Mouse (Mus musculus) hindbrain, embryonic 13.5 days (tissue): Measurements from ENCODE around the gene Tfap2d. TPM values are rescaled to one million over a fixed set of nuclear protein-coding genes. Genes with fewer than 3 reads are reported as not detected.

Experiments
- ATAC-seq: fragments of 200-750 bp; cut with Nextera tagmentation; 2 replicates; pipeline ENCODE4 v1.8.0; 2017; ENCODE audit warnings: moderate TSS enrichment; ENCODE audit not compliant: low FRiP score
- H3K27ac ChIP-seq: fragments of 300-500 bp; sonication (generic); 2 replicates; pipeline ENCODE4 v1.5.1; 2015; ENCODE audit warnings: inconsistent platforms, mild to moderate bottlenecking, moderate library complexity
- H3K27me3 ChIP-seq: fragments of 300-500 bp; sonication (generic); 2 replicates; pipeline ENCODE4 v1.6.1; 2015; ENCODE audit warnings: mild to moderate bottlenecking, inconsistent platforms
- H3K36me3 ChIP-seq: fragments of 300-500 bp; sonication (generic); 2 replicates; pipeline ENCODE4 v1.6.1; 2015; ENCODE audit warnings: mild to moderate bottlenecking, inconsistent platforms
- H3K4me1 ChIP-seq: fragments of 300-500 bp; sonication (generic); replicated peaks from 2 replicates; pipeline ENCODE4 v1.6.1; 2015; ENCODE audit warnings: inconsistent platforms
- H3K4me2 ChIP-seq: fragments of 300-500 bp; sonication (generic); 2 replicates; pipeline ENCODE4 v1.6.1; 2015; ENCODE audit warnings: inconsistent platforms, mild to moderate bottlenecking, moderate library complexity
- H3K4me3 ChIP-seq: fragments of 300-500 bp; sonication (generic); 2 replicates; pipeline ENCODE4 v1.5.1; 2015; ENCODE audit warnings: mild to moderate bottlenecking, inconsistent platforms
- H3K9ac ChIP-seq: fragments of 300-500 bp; sonication (generic); 2 replicates; pipeline ENCODE4 v1.6.1; 2015; ENCODE audit warnings: mild to moderate bottlenecking, inconsistent platforms
- H3K9me3 ChIP-seq: fragments of 300-500 bp; sonication (generic); 2 replicates; pipeline ENCODE4 v1.6.1; 2016; ENCODE audit warnings: inconsistent platforms
- WGBS: fragments of 180-500 bp; shearing (Covaris S2); methylation state at CpG from one replicate; pipeline ENCODE4 v1.1.7; 2015; 5-methylcytosine and 5-hydroxymethylcytosine counted together
- polyA plus RNA-seq: library from polyadenylated mRNA; unstranded; fragments of >200 nt; fragmentation: Nextera tagmentation; extraction: Ambion mirVana; gene quantifications from 2 replicates; pipeline ENCODE4 v1.2.1, GENCODE M21; 2015

Tfap2d gene
- polyA plus RNA-seq, 1 experiment from 2014 or later: 2.1 TPM

DNA sequence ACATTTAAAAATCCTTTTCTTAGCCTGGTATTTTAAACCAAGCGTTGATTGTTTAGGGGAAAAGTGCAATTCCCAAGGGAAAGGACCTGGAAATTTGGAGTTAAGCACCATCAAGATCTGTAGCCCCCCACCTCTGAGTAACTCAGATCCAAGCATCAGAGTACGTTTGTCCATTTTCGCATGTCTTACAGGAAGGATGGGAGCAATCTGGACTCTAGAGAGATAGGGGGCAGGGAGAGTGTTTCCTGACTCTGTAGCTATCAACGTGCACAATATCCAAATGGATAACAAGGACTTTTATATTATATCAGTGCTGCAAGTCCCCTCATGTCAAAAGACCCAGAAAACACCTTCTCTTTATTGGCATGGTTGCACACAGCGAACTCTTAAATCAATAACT is 7.4 kb downstream of the Tfap2d start:
- Histone ChIP-seq H3K4me2 (no peak overlapping the region), H3K9ac (no peak overlapping the region), H3K4me3 (no peak overlapping the region)

DNA sequence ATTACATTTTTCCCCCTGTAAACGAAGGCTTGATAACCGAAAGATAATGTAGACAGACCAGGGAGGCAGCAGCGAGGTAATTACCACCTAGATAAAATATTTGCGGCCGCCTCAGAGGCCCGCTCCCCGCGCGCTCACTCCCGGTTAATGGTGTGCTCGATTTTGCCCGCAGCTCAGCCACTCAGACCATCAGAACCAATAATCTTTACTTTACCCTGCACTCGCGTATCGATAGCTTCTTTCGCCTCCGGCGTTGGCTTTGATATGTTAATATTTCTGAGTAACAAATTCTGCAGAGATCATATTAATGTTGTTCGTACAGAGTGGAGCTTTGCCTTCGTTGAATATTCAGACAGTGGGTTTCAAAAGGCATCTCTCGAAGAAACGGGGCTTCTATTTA is 8.2 kb downstream of the Tfap2d start:
- Histone ChIP-seq H3K9me3 (no peaks in the 10 kb centered on the region), H3K27ac (no peak overlapping the region), H3K9ac (no peak overlapping the region), H3K4me2 (no peak overlapping the region), H3K4me1 (no peaks in the 10 kb centered on the region), H3K36me3 (no peaks in the 10 kb centered on the region), H3K27me3 (peaks cover 94% of the 10 kb centered on the region), H3K4me3 (no peak overlapping the region)
- WGBS: 1% methylated on average over 22 of the region's 22 CpGs
- ATAC-seq: no peak

More for the DNA sequence above, 7.4 kb downstream of the Tfap2d start:
- Histone ChIP-seq H3K27me3 (peaks cover 97% of the 10 kb centered on the region), H3K4me1 (no peaks in the 10 kb centered on the region), H3K27ac (no peak overlapping the region), H3K9me3 (no peaks in the 10 kb centered on the region), H3K36me3 (no peaks in the 10 kb centered on the region)
- 2% methylated on average over 5 of the region's 5 CpGs for WGBS
- ATAC-seq: no peak

DNA sequence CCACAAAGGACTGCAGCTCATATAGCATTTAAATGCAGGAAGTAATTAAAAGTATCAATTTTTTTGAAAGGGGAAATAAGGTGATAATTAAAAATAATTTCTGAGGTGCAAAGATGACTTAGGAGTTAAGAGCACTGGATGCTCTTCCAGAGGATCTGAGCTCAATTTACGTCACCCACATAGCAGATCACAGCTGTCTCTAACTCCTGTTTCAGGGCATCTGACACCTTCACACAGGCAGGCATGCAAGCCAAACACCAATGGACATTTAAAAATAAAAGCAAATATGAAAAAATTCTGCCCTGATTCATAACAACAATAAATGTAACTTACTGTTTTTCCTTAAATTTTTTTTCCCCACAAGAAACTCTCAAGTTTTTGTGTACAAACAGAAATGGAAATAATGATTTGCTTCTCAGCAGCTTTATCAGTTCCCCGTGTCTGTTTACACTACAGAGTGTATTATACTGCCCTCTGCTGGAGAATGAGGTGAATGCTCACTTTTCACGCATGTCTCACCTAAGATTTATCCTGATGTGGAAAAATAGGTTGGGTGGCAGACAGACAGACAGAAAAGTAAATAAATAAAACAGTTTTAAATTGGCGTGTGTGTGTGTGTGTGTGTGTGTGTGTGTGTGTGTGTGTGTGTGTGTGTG is 76.0 kb downstream of the Tfap2d start:
- no peak overlapping the region for H3K4me2 ChIP-seq
- no peak overlapping the region for H3K4me3 ChIP-seq
- no peaks in the 10 kb centered on the region for H3K36me3 ChIP-seq
- H3K4me1 ChIP-seq: no peaks in the 10 kb centered on the region
- 14% methylated on average over 4 of the region's 4 CpGs for WGBS
- H3K9ac ChIP-seq: no peak overlapping the region
- no peaks in the 10 kb centered on the region for H3K27me3 ChIP-seq
- ATAC-seq: no peak
- H3K27ac ChIP-seq: no peak overlapping the region
- H3K9me3 ChIP-seq: no peaks in the 10 kb centered on the region

DNA sequence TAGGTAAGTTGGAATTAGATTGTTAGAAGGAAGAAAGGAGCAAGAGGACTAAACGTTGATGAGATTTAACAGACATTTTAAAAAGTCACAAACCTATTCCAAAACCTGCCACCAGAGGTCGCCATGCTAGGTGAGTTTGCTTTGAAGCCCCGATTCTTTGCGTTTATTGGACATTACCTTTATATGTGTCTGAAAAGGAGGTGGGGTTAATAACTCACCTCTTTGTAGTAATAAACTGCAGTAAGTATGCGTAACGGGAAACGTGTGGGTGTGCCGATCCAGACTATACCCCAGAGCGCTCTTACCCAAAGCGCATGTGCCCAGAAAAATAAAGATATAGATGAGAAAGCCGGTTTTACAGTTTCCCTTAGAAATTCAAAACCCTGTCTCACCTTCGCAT is 102.8 kb downstream of the Tfap2d start:
- Histone ChIP-seq H3K9me3 (no peaks in the 10 kb centered on the region), H3K36me3 (no peaks in the 10 kb centered on the region), H3K4me2 (peak overlapping the region; percentile 56), H3K27me3 (peaks cover 42% of the 10 kb centered on the region), H3K9ac (no peak overlapping the region), H3K4me3 (peak overlapping the region; percentile 31), H3K4me1 (no peaks in the 10 kb centered on the region), H3K27ac (no peak overlapping the region)
- ATAC-seq: no peak
- 5% methylated on average over 12 of the region's 12 CpGs for WGBS

DNA sequence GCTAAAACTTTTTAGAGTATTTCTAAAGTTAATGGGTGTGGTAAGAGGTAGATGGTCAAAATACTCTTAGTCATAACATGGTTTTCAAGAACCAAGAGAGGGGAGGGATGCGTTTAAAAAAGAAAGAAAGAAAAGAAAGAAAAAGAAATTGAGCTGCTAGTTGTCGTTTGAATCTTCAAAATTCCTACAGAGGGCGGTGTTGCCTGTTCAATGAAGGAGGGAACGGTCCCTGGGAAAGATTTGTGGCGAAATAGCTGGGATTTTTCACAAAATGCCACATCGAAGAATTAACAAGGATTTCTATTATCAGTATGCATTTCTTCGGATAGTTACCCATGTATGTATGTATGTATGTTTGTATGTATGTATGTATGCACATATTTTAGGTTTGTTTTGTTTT is 103.4 kb downstream of the Tfap2d start:
- Histone ChIP-seq H3K36me3 (no peaks in the 10 kb centered on the region), H3K4me3 (peak overlapping the region; percentile 31; the same call in 1 of the 2 replicates), H3K9me3 (no peaks in the 10 kb centered on the region), H3K27me3 (peaks cover 45% of the 10 kb centered on the region), H3K4me1 (no peaks in the 10 kb centered on the region), H3K27ac (no peak overlapping the region), H3K4me2 (peak overlapping the region; percentile 56), H3K9ac (no peak overlapping the region)
- ATAC-seq: no peak
- under 1% methylated on average over 7 of the region's 7 CpGs for WGBS

DNA sequence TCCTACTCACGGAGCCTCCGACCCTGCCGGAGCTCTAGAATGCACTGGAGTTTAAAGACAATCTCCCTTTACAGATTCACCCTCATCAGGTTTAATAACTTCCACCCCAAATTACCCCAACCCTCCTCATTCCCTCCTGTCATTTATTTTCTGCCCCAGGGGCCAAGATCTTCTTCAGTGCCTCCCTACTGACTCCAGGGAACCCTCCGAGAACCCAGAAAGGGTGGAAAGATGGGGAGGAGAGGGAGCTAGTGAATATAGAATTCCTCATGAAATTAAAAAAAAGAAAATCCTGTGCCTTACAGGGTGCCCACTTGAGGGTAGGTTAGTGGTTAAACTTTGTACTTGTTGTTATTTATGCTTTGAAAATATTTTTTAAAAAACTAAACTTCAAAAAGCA is 104.8 kb downstream of the Tfap2d start:
- ATAC-seq: no peak
- H3K27me3 ChIP-seq: peaks cover 52% of the 10 kb centered on the region
- no peak overlapping the region; the same call in 1 of the 2 replicates for H3K4me3 ChIP-seq
- no peak overlapping the region for H3K27ac ChIP-seq
- 0 out of 2 replicates have a peak, but pooled peaks cover 4% of the 10 kb centered on the region for H3K4me1 ChIP-seq
- H3K9ac ChIP-seq: no peak overlapping the region
- 2% methylated on average over 4 of the region's 4 CpGs for WGBS
- no peaks in the 10 kb centered on the region for H3K9me3 ChIP-seq
- H3K36me3 ChIP-seq: no peaks in the 10 kb centered on the region
- 0 out of 2 replicates have a peak overlapping the region, but pooled peaks have one; percentile 15 for H3K4me2 ChIP-seq

DNA sequence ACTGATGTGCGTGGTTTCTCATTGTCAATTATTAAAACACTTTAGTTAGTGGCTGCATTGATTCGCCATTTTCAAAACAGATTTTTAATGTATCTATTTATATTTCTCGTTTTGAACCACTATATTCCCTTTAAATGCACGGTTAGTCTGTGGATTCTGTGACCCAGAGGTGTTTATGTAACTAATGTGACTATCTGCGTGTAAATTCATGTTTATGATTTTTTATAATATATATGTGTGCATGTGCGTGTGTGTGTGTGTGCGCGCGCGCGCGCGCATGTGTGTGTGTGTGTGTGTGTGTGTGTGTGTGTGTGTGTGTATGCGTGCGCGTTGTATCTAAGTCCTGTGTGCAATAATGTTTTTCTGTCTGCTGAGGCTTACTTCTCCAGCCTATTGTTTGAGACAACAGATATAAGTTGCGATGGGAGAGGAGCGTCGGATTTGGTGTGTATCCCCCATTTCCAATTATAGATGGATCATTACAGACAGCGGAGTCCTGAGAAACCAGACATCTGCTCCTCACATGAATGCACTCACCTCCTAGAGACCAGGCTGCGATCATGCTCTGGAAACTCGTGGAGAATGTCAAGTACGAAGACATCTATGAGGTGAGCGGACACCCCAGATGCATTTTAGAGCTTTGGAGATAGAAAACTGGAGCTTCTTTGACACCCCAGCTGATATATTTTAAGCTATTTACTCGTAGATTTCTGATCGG is 106.0 kb downstream of the Tfap2d start, which contains the start of gene Tfap2b:
TSS of gene Tfap2b (plus strand) at position 274 of the 718 bp plus-strand sequence.
- H3K9me3 ChIP-seq: no peaks in the 10 kb centered on the region
- WGBS: 2% methylated on average over 26 of the region's 26 CpGs
- H3K4me3 ChIP-seq: peak within 1 kb of the TSS; percentile 47
- H3K4me1 ChIP-seq: 0 out of 2 replicates have a peak, but pooled peaks cover 4% of the 10 kb centered on the region
- peak within 1 kb of the TSS; percentile 82 for H3K27ac ChIP-seq
- peak within 1 kb of the TSS; percentile 54 for H3K4me2 ChIP-seq
- no peaks in the 10 kb centered on the region for H3K36me3 ChIP-seq
- ATAC-seq: peak; percentile 47
- H3K9ac ChIP-seq: peak within 1 kb of the TSS; percentile 78
- H3K27me3 ChIP-seq: peaks cover 58% of the 10 kb centered on the region

DNA sequence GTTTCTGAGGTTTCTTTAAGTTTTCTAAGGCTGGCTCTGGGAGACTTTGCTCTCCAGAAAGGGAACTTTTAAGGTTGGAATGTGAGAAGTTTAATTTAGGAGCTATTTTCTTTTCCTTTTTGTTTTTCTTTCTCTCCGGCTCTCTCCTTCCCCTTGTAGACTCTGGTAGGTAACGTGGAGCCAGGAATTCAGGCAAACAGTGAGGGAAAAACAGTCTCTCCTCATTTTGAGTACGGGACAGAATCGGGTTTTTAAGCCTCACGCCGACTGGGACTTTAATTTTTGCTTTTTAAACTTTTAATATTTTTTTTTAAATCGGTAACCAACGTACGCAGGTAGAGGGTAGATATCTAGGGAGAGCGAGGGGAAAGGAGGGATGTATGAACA is 106.5 kb downstream of the Tfap2d start:
- Histone ChIP-seq H3K4me2 (peak overlapping the region; percentile 54), H3K36me3 (no peaks in the 10 kb centered on the region), H3K4me1 (peaks cover 8% of the 10 kb centered on the region), H3K9me3 (no peaks in the 10 kb centered on the region), H3K27me3 (peaks cover 61% of the 10 kb centered on the region), H3K9ac (peak overlapping the region; percentile 78), H3K27ac (peak overlapping the region; percentile 82), H3K4me3 (peak overlapping the region; percentile 47)
- whole genome bisulfite sequencing: under 1% methylated on average over 10 of the region's 10 CpGs
- no peak for ATAC-seq

DNA sequence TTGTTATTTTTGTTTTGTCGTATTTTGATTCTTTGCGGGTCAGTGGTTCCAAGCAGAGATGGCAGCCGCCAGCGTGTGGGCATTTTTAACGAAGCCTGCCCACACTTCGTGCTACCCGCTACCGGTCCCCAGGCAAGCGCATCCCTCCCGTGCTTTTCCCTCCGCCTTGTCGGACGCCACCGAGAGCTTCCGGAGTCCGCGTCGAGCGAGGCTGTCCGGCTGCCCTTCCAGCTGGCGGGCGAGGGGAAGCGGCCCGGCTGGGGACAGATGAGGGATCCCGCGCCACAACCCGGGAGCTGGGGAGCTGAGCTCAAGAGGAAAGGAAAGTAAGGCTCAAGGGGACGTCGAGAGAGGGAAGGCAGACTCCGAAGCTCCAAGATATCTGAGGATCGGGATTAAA is 107.0 kb downstream of the Tfap2d start:
- no peaks in the 10 kb centered on the region for H3K36me3 ChIP-seq
- H3K27ac ChIP-seq: peak overlapping the region; percentile 82
- no peak for ATAC-seq
- H3K4me2 ChIP-seq: peak overlapping the region; percentile 54
- H3K27me3 ChIP-seq: peaks cover 62% of the 10 kb centered on the region
- WGBS: under 1% methylated on average over 31 of the region's 31 CpGs
- peak overlapping the region; percentile 78 for H3K9ac ChIP-seq
- H3K9me3 ChIP-seq: no peaks in the 10 kb centered on the region
- peak overlapping the region; percentile 47 for H3K4me3 ChIP-seq
- H3K4me1 ChIP-seq: peaks cover 8% of the 10 kb centered on the region

DNA sequence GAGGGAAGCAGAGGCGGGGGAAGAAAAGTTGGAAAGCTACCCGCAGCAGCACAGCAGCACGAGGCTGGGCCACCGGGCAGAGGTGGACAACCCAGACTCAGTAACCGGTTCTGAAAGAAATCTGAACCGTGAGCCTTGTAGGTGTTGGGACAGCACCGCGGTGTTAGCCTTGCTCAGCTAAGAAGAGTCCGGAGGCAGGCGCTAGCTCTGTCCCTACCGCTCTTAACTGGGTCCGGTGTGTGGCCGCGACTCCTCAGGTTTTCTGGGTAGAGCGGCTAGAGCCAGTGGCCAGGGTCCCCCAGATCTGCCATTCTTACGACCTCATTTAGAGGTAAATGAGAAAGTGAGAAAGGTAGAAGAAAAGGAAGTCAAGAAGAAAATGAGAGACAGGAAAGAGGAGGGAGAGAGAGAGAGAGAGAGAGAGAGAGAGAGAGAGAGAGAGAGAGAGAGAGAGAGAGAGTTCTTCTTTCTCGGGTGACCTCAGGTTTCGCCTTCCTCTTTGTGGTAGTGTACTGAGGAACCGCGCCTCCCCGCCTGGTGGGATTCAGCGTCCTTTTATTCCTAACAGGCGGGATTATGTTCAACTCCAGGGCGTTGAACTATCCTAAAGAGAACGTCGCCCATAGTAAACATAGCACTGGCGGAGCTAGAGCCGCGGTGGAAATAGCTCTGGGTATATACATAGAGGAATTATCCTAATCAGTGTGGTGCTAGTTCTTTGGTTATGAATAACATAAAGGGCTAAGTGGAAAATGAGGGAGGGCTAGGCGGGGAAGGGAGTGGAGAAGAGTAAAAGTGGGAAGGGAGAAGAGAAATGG is 107.6 kb downstream of the Tfap2d start:
- H3K27ac ChIP-seq: peak overlapping the region; percentile 82
- peak overlapping the region; percentile 78 for H3K9ac ChIP-seq
- H3K4me1 ChIP-seq: peaks cover 8% of the 10 kb centered on the region
- peak overlapping the region; percentile 47 for H3K4me3 ChIP-seq
- peaks cover 67% of the 10 kb centered on the region for H3K27me3 ChIP-seq
- WGBS: under 1% methylated on average over 30 of the region's 30 CpGs
- no peaks in the 10 kb centered on the region for H3K9me3 ChIP-seq
- no peak for ATAC-seq
- peak overlapping the region; percentile 54 for H3K4me2 ChIP-seq
- H3K36me3 ChIP-seq: no peaks in the 10 kb centered on the region

DNA sequence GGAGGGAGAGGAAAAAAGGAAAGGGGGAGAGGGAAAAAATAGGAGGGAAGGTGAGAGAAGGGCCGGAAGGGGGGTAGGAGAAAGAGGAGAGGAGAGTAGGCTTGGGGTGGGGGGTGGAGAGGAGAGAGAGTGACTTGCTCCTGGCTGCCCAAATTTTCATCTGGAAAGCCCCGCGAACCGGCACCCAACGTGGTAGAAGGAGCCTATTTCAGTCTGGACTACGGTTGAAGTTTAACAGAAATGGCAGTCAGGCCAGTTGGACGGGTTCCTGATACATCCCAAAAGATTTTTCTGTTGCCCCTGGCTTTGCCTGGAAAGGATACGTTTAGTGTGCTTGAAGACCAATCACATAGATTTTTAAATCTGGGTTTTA is 108.2 kb downstream of the Tfap2d start:
- peaks cover 73% of the 10 kb centered on the region for H3K27me3 ChIP-seq
- H3K9me3 ChIP-seq: no peaks in the 10 kb centered on the region
- H3K36me3 ChIP-seq: no peaks in the 10 kb centered on the region
- peak overlapping the region; percentile 82 for H3K27ac ChIP-seq
- peak overlapping the region; percentile 78 for H3K9ac ChIP-seq
- peaks cover 8% of the 10 kb centered on the region for H3K4me1 ChIP-seq
- under 1% methylated on average over 8 of the region's 8 CpGs for WGBS
- peak overlapping the region; percentile 47 for H3K4me3 ChIP-seq
- ATAC-seq: no peak
- H3K4me2 ChIP-seq: peak overlapping the region; percentile 54

DNA sequence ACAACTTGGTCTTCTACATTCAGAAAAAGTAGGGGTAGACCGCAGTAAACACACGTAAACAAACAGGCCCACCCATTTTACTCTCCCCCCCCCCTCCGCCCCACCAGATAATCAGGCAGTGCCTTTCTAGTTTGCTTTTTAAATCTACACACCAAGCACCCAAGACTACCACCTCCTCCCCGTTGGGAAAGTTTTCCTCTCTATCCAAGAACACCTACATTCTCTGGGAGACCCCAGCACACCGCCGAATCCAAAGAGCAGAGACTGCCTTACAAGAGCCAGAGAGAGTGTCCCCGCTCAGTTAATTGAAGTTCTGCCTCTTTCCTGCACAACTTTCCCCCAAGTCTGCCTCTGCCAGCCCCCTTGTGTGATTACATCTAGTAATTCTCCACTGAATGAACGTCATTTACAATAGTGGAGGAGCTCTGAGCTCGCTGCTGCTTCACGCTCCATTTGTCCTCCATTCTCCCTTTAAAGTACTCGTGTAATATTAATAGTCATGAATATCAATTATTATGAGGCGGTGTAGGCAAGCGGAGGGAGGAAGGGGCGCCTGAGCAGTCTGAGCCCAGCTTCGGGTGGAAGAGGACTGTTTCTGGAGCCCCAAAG is 108.8 kb downstream of the Tfap2d start:
- peak overlapping the region; percentile 54 for H3K4me2 ChIP-seq
- peak overlapping the region; percentile 47 for H3K4me3 ChIP-seq
- no peaks in the 10 kb centered on the region for H3K36me3 ChIP-seq
- under 1% methylated on average over 15 of the region's 15 CpGs for WGBS
- H3K27me3 ChIP-seq: peaks cover 79% of the 10 kb centered on the region
- H3K27ac ChIP-seq: peak overlapping the region; percentile 82
- peaks cover 8% of the 10 kb centered on the region for H3K4me1 ChIP-seq
- H3K9ac ChIP-seq: peak overlapping the region; percentile 78
- H3K9me3 ChIP-seq: no peaks in the 10 kb centered on the region
- ATAC-seq: peak; percentile 17; the same call in 1 of the 2 replicates
